ENCODE assay signal across 22 mouse cellular contexts in the genomic region with DNA sequence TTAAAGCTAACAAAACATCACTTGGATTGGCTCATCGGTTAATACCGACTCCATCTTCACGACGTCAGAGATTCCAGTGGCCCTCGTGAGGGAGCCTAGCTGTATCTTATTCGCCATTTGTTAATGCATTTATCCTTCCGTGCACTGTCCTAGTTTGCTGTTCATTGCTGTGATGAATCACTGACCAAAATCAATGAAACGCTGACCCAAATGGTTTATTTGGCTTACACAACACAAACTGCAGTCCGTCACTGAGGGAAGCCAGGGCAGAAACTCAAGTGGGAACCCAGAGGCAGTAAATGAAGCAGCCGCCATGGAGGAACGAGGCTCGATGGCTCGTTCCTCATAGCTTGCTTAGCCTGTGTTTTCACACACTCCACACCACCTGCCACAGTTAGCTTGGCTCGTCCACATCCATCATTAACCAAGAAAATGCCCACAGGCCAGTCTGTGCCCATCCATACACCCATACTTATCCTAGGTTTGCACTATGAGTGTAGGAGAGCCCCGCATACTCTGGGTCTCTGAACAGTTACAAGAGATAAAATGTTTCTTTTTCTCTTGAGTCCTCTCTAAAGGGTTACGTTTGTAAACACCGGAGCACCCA.
DNase-seq lines count a peak whose midpoint lies in the region; ATAC-seq lines count a peak whose summit lies in the region.
"Had no signal": no experiment of that assay in that cellular context is flagged by ENCODE, and none has a peak within 500 bp of the region (broad histone marks: within the 10 kb centered on the region; RNA-seq: fewer than 3 reads in every experiment).

No protein-coding gene starts in this region.

- no peaks in the 10 kb centered on the region for H3K36me3 ChIP-seq in hindbrain, embryonic 15.5 days
- no peaks in the 10 kb centered on the region for H3K36me3 ChIP-seq in hindbrain, embryonic 11.5 days (ENCODE audit: control insufficient read depth, insufficient read depth, low read length)
- no peaks in the 10 kb centered on the region for H3K36me3 ChIP-seq in midbrain, embryonic 14.5 days (ENCODE audit: control insufficient read depth, insufficient read depth, low read length)
- H3K36me3 ChIP-seq in midbrain, embryonic 11.5 days (ENCODE audit: control insufficient read depth, insufficient read depth, low read length): no peaks in the 10 kb centered on the region
- H3K36me3 ChIP-seq: embryonic facial prominence, embryonic 15.5 days; heart, embryonic 15.5 days; limb, embryonic 10.5 days had no signal

- 0 out of 2 replicates have a peak, but pooled peaks cover 9% of the 10 kb centered on the region for H3K4me1 ChIP-seq in hindbrain, embryonic 15.5 days (replicated peaks)
- H3K4me1 ChIP-seq in hindbrain, embryonic 11.5 days (replicated peaks; ENCODE audit: control insufficient read depth, insufficient read depth, low read length): no peaks in the 10 kb centered on the region; the same call in 1 of the 2 replicates
- peaks cover 11% of the 10 kb centered on the region; the same call in 1 of the 2 replicates for H3K4me1 ChIP-seq in midbrain, embryonic 14.5 days (ENCODE audit: control insufficient read depth, insufficient read depth, low read length)
- 0 out of 2 replicates have a peak, but pooled peaks cover 5% of the 10 kb centered on the region for H3K4me1 ChIP-seq in midbrain, embryonic 11.5 days (ENCODE audit: control insufficient read depth, insufficient read depth, low read length)
- H3K4me1 ChIP-seq: embryonic facial prominence, embryonic 15.5 days; heart, embryonic 15.5 days; limb, embryonic 10.5 days had no signal

- H3K4me3 ChIP-seq in hindbrain, embryonic 15.5 days: no peak overlapping the region
- no peak overlapping the region for H3K4me3 ChIP-seq in hindbrain, embryonic 11.5 days (ENCODE audit: low read depth, low read length)
- H3K4me3 ChIP-seq in midbrain, embryonic 14.5 days (replicated peaks; ENCODE audit: low read depth, low read length): no peak overlapping the region
- no peak overlapping the region for H3K4me3 ChIP-seq in midbrain, embryonic 11.5 days (ENCODE audit: low read depth, low read length)
- H3K4me3 ChIP-seq: embryonic facial prominence, embryonic 15.5 days; heart, embryonic 15.5 days; limb, embryonic 10.5 days had no signal

- H3K9ac ChIP-seq in hindbrain, embryonic 15.5 days: no peak overlapping the region
- no peak overlapping the region for H3K9ac ChIP-seq in hindbrain, embryonic 11.5 days (ENCODE audit: low read depth, low read length)
- H3K9ac ChIP-seq in midbrain, embryonic 14.5 days (replicated peaks; ENCODE audit: low read length): no peak overlapping the region
- no peak overlapping the region for H3K9ac ChIP-seq in midbrain, embryonic 11.5 days (ENCODE audit: low read length)
- H3K9ac ChIP-seq: embryonic facial prominence, embryonic 15.5 days; heart, embryonic 15.5 days had no signal

- no peak overlapping the region for H3K27ac ChIP-seq in hindbrain, embryonic 15.5 days (replicated peaks)
- no peak overlapping the region for H3K27ac ChIP-seq in hindbrain, embryonic 11.5 days (ENCODE audit: low read depth, low read length)
- H3K27ac ChIP-seq in midbrain, embryonic 14.5 days (replicated peaks; ENCODE audit: low read depth, low read length): peak overlapping the region; percentile 60; the same call in 1 of the 2 replicates
- no peak overlapping the region for H3K27ac ChIP-seq in midbrain, embryonic 11.5 days (ENCODE audit: low read depth, low read length)
- H3K27ac ChIP-seq: embryonic facial prominence, embryonic 15.5 days; heart, embryonic 15.5 days; limb, embryonic 10.5 days had no signal

- 73% methylated on average over 17 of the region's 17 CpGs for WGBS in hindbrain, embryonic 15.5 days
- 84% methylated on average over 17 of the region's 17 CpGs for WGBS in hindbrain, embryonic 11.5 days
- WGBS in midbrain, embryonic 14.5 days: 83% methylated on average over 17 of the region's 17 CpGs
- WGBS in midbrain, embryonic 11.5 days: 91% methylated on average over 17 of the region's 17 CpGs

- no peaks in the 10 kb centered on the region for H3K27me3 ChIP-seq in hindbrain, embryonic 15.5 days
- no peaks in the 10 kb centered on the region for H3K27me3 ChIP-seq in hindbrain, embryonic 11.5 days (ENCODE audit: control insufficient read depth, insufficient read depth, low read length)
- no peaks in the 10 kb centered on the region for H3K27me3 ChIP-seq in midbrain, embryonic 14.5 days (ENCODE audit: control insufficient read depth, insufficient read depth, low read length)
- H3K27me3 ChIP-seq in midbrain, embryonic 11.5 days (ENCODE audit: control insufficient read depth, insufficient read depth, low read length): no peaks in the 10 kb centered on the region
- H3K27me3 ChIP-seq: embryonic facial prominence, embryonic 15.5 days; heart, embryonic 15.5 days had no signal

- ATAC-seq in cerebellum, adult (ENCODE audit: insufficient number of reproducible peaks, low FRiP score, low TSS enrichment): no peak
- peak; percentile 58; the same call in 1 of the 2 replicates for ATAC-seq in hindbrain, embryonic 15.5 days (ENCODE audit: low FRiP score, low read depth)
- ATAC-seq in hindbrain, embryonic 11.5 days (ENCODE audit: low FRiP score): no peak
- ATAC-seq in midbrain, embryonic 14.5 days (ENCODE audit: low FRiP score, low TSS enrichment): no peak
- no peak for ATAC-seq in midbrain, embryonic 11.5 days (ENCODE audit: low FRiP score)
- ATAC-seq: forebrain, embryonic 16.5 days; lung, postnatal 0 days had no signal

- H3K4me2 ChIP-seq in hindbrain, embryonic 15.5 days: no peak overlapping the region
- no peak overlapping the region for H3K4me2 ChIP-seq in hindbrain, embryonic 11.5 days (replicated peaks; ENCODE audit: low read depth, low read length)
- H3K4me2 ChIP-seq in midbrain, embryonic 14.5 days (ENCODE audit: low read length): no peak overlapping the region
- no peak overlapping the region for H3K4me2 ChIP-seq in midbrain, embryonic 11.5 days
- H3K4me2 ChIP-seq: embryonic facial prominence, embryonic 15.5 days; heart, embryonic 15.5 days had no signal

- no peaks in the 10 kb centered on the region for H3K9me3 ChIP-seq in hindbrain, embryonic 15.5 days
- no peaks in the 10 kb centered on the region for H3K9me3 ChIP-seq in hindbrain, embryonic 11.5 days (ENCODE audit: control insufficient read depth, low read length)
- no peaks in the 10 kb centered on the region for H3K9me3 ChIP-seq in midbrain, embryonic 14.5 days (ENCODE audit: control insufficient read depth, low read length)
- no peaks in the 10 kb centered on the region for H3K9me3 ChIP-seq in midbrain, embryonic 11.5 days (ENCODE audit: control insufficient read depth, low read length)
- H3K9me3 ChIP-seq: embryonic facial prominence, embryonic 15.5 days; heart, embryonic 15.5 days; limb, embryonic 10.5 days had no signal

- DNase-seq in cerebellum, adult 9-10 months: peak; percentile 35
- no peak for DNase-seq in hindbrain, embryonic 11.5 days (ENCODE audit: low spot score)
- DNase-seq in midbrain, embryonic 14.5 days: no peak
- DNase-seq in midbrain, embryonic 11.5 days (ENCODE audit: low spot score, missing footprints): no peak
- peak; percentile 35 for DNase-seq in retina, postnatal 1 day
- no peak for DNase-seq in embryo, embryonic 9.5 days (ENCODE audit: extremely low spot score)
- DNase-seq: adrenal gland, postnatal 14 days; gastrocnemius, postnatal 25 days; heart, postnatal 36 days; kidney, adult 11 months; kidney, postnatal 4 days; liver; right cerebral cortex, adult 18-20 months; right cerebral cortex, postnatal 4 days; thymus, postnatal 25 days had no signal

Comparison
In these comparisons a context has a peak if more than half of its experiments do, and no peak if none do; other contexts are left out.
1. DNase-seq: peak in cerebellum, adult 9-10 months (single experiment) and retina, postnatal 1 day (single experiment); none in hindbrain, embryonic 11.5 days (single experiment), midbrain, embryonic 14.5 days (single experiment), midbrain, embryonic 11.5 days (single experiment) and embryo, embryonic 9.5 days (single experiment).